Mouse (Mus musculus) G1E (cell line): ENCODE measurements around the gene Igll1.

Experiments used
- CTCF ChIP-seq: IDR thresholded peaks from 2 replicates; pipeline ENCODE4 v1.5.1; 2012; ENCODE audit warnings: low read depth, low read length, inconsistent platforms, mixed read lengths
- GATA1 ChIP-seq: IDR thresholded peaks from 2 replicates; pipeline ENCODE4 v1.6.1; 2012; ENCODE audit warnings: borderline replicate concordance, low read length, inconsistent platforms, mixed read lengths
- GATA2 ChIP-seq: IDR thresholded peaks from 2 replicates; pipeline ENCODE4 v1.6.1; 2012; ENCODE audit warnings: low read depth, low read length, inconsistent platforms, borderline replicate concordance
- POLR2AphosphoS5 ChIP-seq: IDR thresholded peaks from 2 replicates; pipeline ENCODE4 v1.6.1; 2012; ENCODE audit warnings: low read depth, low read length, inconsistent platforms; ENCODE audit not compliant: insufficient replicate concordance
- TAL1 ChIP-seq: conservative IDR thresholded peaks from 2 replicates; pipeline ENCODE4 v1.6.1; 2012; ENCODE audit warnings: low read depth, low read length, inconsistent platforms, mixed read lengths

DNA sequence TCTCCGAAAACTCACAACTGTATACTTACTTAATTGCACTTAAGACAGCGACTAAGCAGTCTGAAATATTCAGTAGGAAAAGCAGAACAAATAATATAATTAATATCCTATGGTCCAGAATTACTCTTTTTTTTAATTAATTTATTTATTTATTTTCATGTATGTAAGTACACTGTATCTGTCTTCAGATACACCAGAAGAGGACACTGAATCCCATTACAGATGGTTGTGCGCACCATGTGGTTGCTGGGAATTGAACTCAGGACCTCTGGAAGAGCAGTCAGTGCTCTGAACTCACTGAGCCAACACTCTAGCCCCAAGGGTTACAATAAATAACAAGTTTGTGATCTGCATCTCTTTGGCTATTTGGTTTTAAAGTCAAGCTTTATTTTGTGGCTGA, 34.1 kb downstream of the Igll1 start:
- TF ChIP-seq GATA1 (no peak), CTCF (no peak), POLR2AphosphoS5 (no peak), TAL1 (no peak), GATA2 (no peak)
